Mouse (Mus musculus): ENCODE results near the gene Car10.
"Not testable (repeated sequence)": the region's sequence is repeated elsewhere in the genome, so short reads cannot be mapped to it uniquely, and the experiment has no call there.

Car10 gene

GRCm38 (mm10) chr11:93173533-93174308 lies 75.9 kb downstream of the Car10 start:
- no peak for DNase-seq

GRCm38 (mm10) chr11:93185477-93185876 lies 87.6 kb downstream of the Car10 start:
- DNase-seq: no peak

GRCm38 (mm10) chr11:93186163-93186562 lies 88.3 kb downstream of the Car10 start:
- DNase-seq: no peak

GRCm38 (mm10) chr11:93188621-93189020 lies 90.8 kb downstream of the Car10 start:
- no peak for DNase-seq

GRCm38 (mm10) chr11:93200046-93200445 lies 102.2 kb downstream of the Car10 start:
- DNase-seq: no peak

GRCm38 (mm10) chr11:93217457-93217856 lies 119.6 kb downstream of the Car10 start:
- DNase-seq: no peak

GRCm38 (mm10) chr11:93230057-93230456 lies 132.2 kb downstream of the Car10 start:
- no peak for DNase-seq

- DNase-seq: no peak
These were observed 152.0 kb downstream of the Car10 start for GRCm38 (mm10) chr11:93249771-93250265.

GRCm38 (mm10) chr11:93251766-93252165 lies 153.9 kb downstream of the Car10 start:
- DNase-seq: no peak

- DNase-seq: no peak
These were observed 166.2 kb downstream of the Car10 start for GRCm38 (mm10) chr11:93263979-93264378.

GRCm38 (mm10) chr11:93272016-93272415 lies 174.2 kb downstream of the Car10 start:
- no peak for DNase-seq

- no peak for DNase-seq
These were observed 176.1 kb downstream of the Car10 start for GRCm38 (mm10) chr11:93273906-93274305.

- DNase-seq: no peak
These were observed 195.8 kb downstream of the Car10 start for GRCm38 (mm10) chr11:93293661-93294060.

- DNase-seq: no peak
These were observed 212.2 kb downstream of the Car10 start for GRCm38 (mm10) chr11:93309981-93310380.

- DNase-seq: no peak
These were observed 239.9 kb downstream of the Car10 start for GRCm38 (mm10) chr11:93337756-93338155.

- no peak for DNase-seq
These were observed 246.1 kb downstream of the Car10 start for GRCm38 (mm10) chr11:93343961-93344360.

GRCm38 (mm10) chr11:93344869-93345268 lies 247.0 kb downstream of the Car10 start:
- no peak for DNase-seq

GRCm38 (mm10) chr11:93361576-93361975 lies 263.7 kb downstream of the Car10 start:
- DNase-seq: peak; percentile 71

- no peak for DNase-seq
These were observed 266.3 kb downstream of the Car10 start for GRCm38 (mm10) chr11:93364171-93364570.

GRCm38 (mm10) chr11:93367244-93367643 lies 269.4 kb downstream of the Car10 start:
- DNase-seq: no peak

GRCm38 (mm10) chr11:93367740-93368139 lies 269.9 kb downstream of the Car10 start:
- no peak for DNase-seq

GRCm38 (mm10) chr11:93373697-93374354 lies 276.0 kb downstream of the Car10 start:
- no peak for DNase-seq

GRCm38 (mm10) chr11:93391159-93391558 lies 293.3 kb downstream of the Car10 start:
- no peak for DNase-seq

GRCm38 (mm10) chr11:93393371-93393770 lies 295.5 kb downstream of the Car10 start:
- DNase-seq: not testable (repeated sequence)
